Mouse (Mus musculus) neural tube, embryonic 11.5 days (tissue): Measurements from ENCODE around the gene Mnt. TPM values are rescaled to one million over a fixed set of nuclear protein-coding genes. Genes with fewer than 3 reads are reported as not detected.

Source experiments
- ATAC-seq: fragments of 200-750 bp; cut with Nextera tagmentation; 2 replicates; pipeline ENCODE4 v1.8.0; 2017; ENCODE audit warnings: moderate number of reproducible peaks, mild to moderate bottlenecking, moderate TSS enrichment, moderate library complexity; ENCODE audit not compliant: insufficient read depth, low FRiP score, low TSS enrichment
- DNase-seq: peaks from one replicate; pipeline ENCODE4 v3.0.0-alpha.2; 2015; ENCODE audit warnings: low spot score
- H3K27ac ChIP-seq: fragments of 300-500 bp; sonication (generic); 2 replicates; pipeline ENCODE4 v1.5.1; 2014; ENCODE audit warnings: low read depth, mild to moderate bottlenecking, low read length
- H3K27me3 ChIP-seq: fragments of 300-500 bp; sonication (generic); 2 replicates; pipeline ENCODE4 v1.6.1; 2014; ENCODE audit warnings: mild to moderate bottlenecking, low read length, mixed read lengths; ENCODE audit not compliant: control insufficient read depth, insufficient read depth
- H3K36me3 ChIP-seq: fragments of 300-500 bp; sonication (generic); 2 replicates; pipeline ENCODE4 v1.6.1; 2014; ENCODE audit warnings: mild to moderate bottlenecking, low read length, moderate library complexity, mixed read lengths; ENCODE audit not compliant: control insufficient read depth, insufficient read depth
- H3K4me1 ChIP-seq: fragments of 300-500 bp; sonication (generic); 2 replicates; pipeline ENCODE4 v1.6.1; 2014; ENCODE audit warnings: low read length, mixed read lengths; ENCODE audit not compliant: control insufficient read depth, insufficient read depth
- H3K4me2 ChIP-seq: fragments of 300-500 bp; sonication (generic); 2 replicates; pipeline ENCODE4 v1.6.1; 2014; ENCODE audit warnings: low read depth, mild to moderate bottlenecking, moderate library complexity
- H3K4me3 ChIP-seq: fragments of 300-500 bp; sonication (generic); 2 replicates; pipeline ENCODE4 v1.5.1; 2014; ENCODE audit warnings: low read depth, low read length
- H3K9ac ChIP-seq: fragments of 300-500 bp; sonication (generic); 2 replicates; pipeline ENCODE4 v1.6.1; 2014; ENCODE audit warnings: mild to moderate bottlenecking, low read length
- H3K9me3 ChIP-seq: fragments of 300-500 bp; sonication (generic); 2 replicates; pipeline ENCODE4 v1.6.1; 2016; ENCODE audit warnings: low read length; ENCODE audit not compliant: control insufficient read depth
- WGBS: fragments of 180-500 bp; shearing (Covaris S2); extraction: QIAGEN DNeasy Blood & Tissue Kit; methylation state at CpG from one replicate; pipeline ENCODE4 v1.1.7; 2014; 5-methylcytosine and 5-hydroxymethylcytosine counted together
- polyA plus RNA-seq: library from polyadenylated mRNA; unstranded; fragments of >200 nt; fragmentation: Nextera tagmentation; extraction: Ambion mirVana; gene quantifications from 2 replicates; pipeline ENCODE4 v1.2.1, GENCODE M21; 2014

Gene Mnt
- polyA plus RNA-seq, 1 experiment from 2014 or later = 6.9 TPM

DNA sequence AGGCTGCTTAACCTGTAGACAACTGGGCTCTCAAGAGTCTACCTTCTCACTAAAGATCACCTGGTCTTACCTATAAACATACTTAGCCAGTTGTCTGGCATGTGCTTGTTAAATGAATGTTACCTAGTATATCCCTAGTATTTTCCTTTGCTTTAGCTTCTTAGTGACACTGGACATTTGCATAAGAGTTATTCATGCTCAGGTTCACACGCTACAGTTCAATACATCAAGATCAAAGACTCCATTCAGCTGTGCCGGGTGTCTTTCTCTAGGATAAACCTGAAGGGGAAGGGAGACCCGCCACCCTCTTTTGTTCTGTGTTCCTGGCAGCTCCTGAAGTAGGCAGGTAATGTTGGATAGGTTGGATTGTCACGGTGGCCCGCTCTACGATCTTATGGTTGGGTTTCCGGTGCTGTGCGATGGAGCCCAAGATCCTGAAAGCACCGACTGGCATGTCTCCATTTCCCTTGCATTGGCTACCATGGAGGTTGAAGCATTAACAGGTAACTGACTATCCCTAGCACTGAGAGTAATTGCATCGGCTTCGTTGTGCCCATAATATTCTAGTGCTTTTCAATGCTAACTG lies 1.7 kb upstream of the Mnt start:
- peak overlapping the region; percentile 63; the same call in 1 of the 2 replicates for H3K4me3 ChIP-seq
- WGBS = 15% methylated on average over 11 of the region's 11 CpGs

DNA sequence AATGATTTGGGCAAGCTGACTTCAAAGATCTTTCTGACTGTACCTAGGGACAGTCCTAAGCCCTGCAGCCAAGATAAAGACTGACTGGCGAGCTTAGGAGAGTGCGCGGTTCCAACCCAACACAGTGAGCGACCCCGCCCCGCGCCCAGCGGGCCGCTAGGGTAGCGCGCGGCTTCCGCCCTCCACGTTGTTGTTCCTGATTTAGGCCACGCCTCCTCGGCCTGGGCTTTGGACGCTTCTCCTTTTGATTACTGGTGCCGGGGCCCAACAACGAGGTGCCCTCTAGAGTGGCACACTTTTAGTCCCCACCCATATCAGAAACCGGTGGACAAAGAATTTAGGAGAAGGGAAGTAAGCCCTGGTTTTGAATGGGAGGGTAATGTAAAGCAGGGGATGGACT lies 908 bp upstream of the Mnt start:
- Histone ChIP-seq H3K36me3 (no peaks in the 10 kb centered on the region), H3K4me2 (peak overlapping the region; percentile 91), H3K9me3 (no peaks in the 10 kb centered on the region), H3K27me3 (no peaks in the 10 kb centered on the region), H3K4me1 (peaks cover 15% of the 10 kb centered on the region), H3K9ac (peak overlapping the region; percentile 53), H3K27ac (peak overlapping the region; percentile 89), H3K4me3 (peak overlapping the region; percentile 63)
- WGBS = under 1% methylated on average over 20 of the region's 20 CpGs
- DNase-seq = peak; percentile 87
- peak; percentile 43 for ATAC-seq

More for the DNA sequence above, 1.7 kb upstream of the Mnt start:
- no peak for ATAC-seq
- Histone ChIP-seq H3K27me3 (no peaks in the 10 kb centered on the region), H3K9ac (no peak overlapping the region; the same call in 1 of the 2 replicates), H3K4me2 (peak overlapping the region; percentile 91), H3K9me3 (no peaks in the 10 kb centered on the region), H3K4me1 (peaks cover 15% of the 10 kb centered on the region), H3K36me3 (no peaks in the 10 kb centered on the region), H3K27ac (0 out of 2 replicates have a peak overlapping the region, but pooled peaks have one; percentile 89)
- no peak for DNase-seq

DNA sequence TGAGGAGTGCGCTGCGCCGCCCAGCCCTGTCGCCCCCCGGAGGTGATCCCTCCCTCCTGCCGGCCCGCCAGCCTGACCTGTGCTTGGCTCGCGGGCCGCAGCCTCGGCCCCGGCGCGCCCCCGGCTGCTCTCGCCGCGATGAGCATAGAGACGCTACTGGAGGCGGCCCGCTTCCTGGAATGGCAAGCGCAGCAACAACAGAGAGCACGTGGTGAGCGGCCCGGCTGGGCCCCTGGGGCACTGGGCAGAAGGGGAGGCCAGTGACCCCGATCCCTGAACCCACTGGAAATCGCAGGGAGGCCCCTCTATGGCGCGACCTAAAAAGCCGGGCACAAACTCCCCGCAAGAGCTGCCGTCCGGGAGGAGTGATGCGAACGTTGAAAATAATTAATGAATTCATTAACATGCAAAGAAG lies 478 bp downstream of the Mnt start:
- H3K9me3 ChIP-seq = no peaks in the 10 kb centered on the region
- no peaks in the 10 kb centered on the region for H3K27me3 ChIP-seq
- WGBS = under 1% methylated on average over 35 of the region's 35 CpGs
- H3K4me3 ChIP-seq = peak overlapping the region; percentile 63
- ATAC-seq = no peak
- peak; percentile 66 for DNase-seq
- peak overlapping the region; percentile 67 for H3K9ac ChIP-seq
- H3K36me3 ChIP-seq = no peaks in the 10 kb centered on the region
- H3K27ac ChIP-seq = peak overlapping the region; percentile 89
- H3K4me2 ChIP-seq = peak overlapping the region; percentile 91
- H3K4me1 ChIP-seq = peaks cover 15% of the 10 kb centered on the region

DNA sequence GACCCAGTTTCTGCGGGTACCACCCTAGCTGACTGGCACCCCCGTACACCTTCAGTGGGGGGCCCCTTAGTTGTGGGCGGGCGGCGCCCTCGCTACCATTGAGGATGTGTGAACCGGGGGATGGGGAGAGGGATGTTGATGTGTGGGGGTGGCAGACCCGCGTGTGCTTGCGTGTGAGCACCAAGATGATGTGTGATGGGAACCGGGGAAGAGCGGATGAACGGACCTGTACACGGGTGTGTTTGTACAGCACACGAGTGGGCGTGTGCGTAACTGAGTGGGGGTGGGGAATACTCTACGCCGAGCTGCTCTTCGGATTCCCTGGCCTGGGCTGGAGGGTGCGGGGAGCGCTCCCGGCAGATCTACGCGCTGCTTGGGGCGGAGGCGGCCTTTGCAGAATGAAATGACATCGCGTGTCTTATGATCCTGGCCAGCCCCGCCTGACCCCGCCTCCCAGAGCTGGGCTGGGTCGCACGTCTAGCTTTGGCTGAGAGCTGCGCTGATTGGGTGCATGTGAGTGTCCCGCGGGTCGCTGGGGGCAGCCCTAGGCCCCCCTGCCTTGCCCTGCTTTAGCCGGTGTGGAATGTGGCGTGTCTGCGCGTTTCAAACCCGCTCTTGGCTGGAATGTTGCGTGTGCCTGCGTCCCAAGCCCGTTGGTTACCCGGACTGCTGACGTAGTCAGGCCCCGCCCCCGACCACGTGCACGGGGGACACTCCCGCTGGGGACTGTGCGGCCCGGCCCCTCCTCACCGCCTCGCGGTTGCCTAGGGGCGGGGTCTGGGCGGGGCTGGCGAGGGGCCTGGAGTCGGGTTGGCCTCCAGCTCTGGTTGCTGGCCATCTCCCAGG lies 1.1 kb downstream of the Mnt start:
- DNase-seq = peak; percentile 100
- Histone ChIP-seq H3K9ac (peak overlapping the region; percentile 67), H3K9me3 (no peaks in the 10 kb centered on the region), H3K4me3 (peak overlapping the region; percentile 63), H3K4me1 (peaks cover 15% of the 10 kb centered on the region), H3K27me3 (no peaks in the 10 kb centered on the region), H3K4me2 (peak overlapping the region; percentile 91), H3K27ac (peak overlapping the region; percentile 89), H3K36me3 (no peaks in the 10 kb centered on the region)
- ATAC-seq = peak; percentile 74
- under 1% methylated on average over 58 of the region's 61 CpGs for WGBS

DNA sequence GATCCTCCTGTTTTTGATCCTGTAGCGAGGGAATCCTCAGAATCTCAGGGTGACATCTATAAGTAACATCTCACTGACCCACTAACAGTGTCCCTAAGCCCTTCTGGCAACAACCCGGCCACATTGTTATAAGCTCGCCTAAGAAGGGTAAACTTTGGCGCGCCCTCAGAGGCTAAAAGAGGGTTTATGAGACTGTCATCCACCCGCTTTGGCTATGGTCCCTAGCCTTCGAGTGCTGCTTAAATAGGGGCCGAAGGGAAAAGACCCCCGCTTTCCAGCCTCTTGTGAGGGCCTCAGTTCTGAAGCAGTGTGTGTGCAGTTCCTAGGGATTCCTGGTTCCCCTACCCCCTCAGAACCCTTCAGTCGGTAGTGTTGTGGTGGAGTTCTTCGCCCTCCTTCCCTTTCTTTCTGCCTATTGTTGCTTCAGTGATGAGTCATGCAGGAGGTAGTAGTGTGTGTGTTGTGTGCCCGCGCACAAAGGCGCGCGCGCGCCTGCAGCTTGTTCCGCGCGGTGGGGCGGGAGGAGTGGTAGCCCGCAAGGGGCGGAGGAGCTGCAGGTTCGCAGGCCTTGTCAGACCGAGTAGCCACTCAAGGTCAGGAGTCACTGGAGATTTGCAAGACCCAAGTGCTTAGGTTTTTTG lies 1.9 kb downstream of the Mnt start:
- no peaks in the 10 kb centered on the region for H3K27me3 ChIP-seq
- peak overlapping the region; percentile 91 for H3K4me2 ChIP-seq
- peaks cover 20% of the 10 kb centered on the region for H3K4me1 ChIP-seq
- no peaks in the 10 kb centered on the region for H3K9me3 ChIP-seq
- peak; percentile 69 for DNase-seq
- ATAC-seq = no peak
- no peaks in the 10 kb centered on the region for H3K36me3 ChIP-seq
- peak overlapping the region; percentile 89; the same call in 1 of the 2 replicates for H3K27ac ChIP-seq
- peak overlapping the region; percentile 33 for H3K9ac ChIP-seq
- H3K4me3 ChIP-seq = peak overlapping the region; percentile 63
- 1% methylated on average over 26 of the region's 26 CpGs for WGBS

DNA sequence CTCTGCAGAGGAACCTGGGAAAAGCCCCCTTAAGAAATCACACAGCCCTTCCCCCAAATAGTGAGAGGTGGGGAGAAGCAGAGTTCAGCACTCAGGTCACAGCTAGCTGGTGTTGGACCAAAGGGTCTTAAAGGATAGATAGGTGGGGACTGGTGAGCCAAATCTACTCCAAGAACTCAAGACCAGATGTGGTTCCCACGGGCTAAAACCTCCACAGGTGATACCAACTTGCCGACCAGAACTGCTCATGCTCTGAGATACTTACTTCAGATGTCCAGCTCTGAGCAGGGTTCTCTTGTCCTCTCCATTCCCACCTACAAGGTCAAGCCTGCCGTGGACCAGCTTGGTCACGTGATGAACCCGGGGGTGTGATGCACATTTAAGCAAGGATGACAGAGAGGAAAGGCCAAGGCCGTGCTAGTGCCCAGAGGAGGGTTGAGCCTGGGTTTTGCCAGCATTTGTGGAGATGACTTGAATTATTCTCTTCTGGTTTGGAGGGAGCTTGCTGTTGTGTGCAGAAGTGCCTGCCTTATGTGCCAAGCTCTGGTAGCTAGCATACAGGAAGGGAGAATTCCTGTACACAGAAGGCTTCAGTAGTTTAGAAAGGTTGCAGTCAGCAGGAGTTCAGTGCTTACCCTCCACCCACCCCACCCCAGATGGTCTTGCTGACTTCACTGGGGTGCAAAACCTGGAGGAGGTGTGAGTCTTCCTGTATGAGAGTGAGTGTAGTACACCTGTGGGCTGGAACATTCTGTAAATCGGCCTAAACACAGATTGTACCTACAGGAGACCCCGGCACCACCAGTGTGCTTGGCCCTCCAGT lies 3.0 kb downstream of the Mnt start:
- Histone ChIP-seq H3K4me1 (peaks cover 21% of the 10 kb centered on the region), H3K27me3 (no peaks in the 10 kb centered on the region), H3K4me3 (no peak overlapping the region), H3K36me3 (no peaks in the 10 kb centered on the region), H3K9me3 (no peaks in the 10 kb centered on the region), H3K9ac (no peak overlapping the region), H3K27ac (no peak overlapping the region), H3K4me2 (peak overlapping the region; percentile 91; the same call in 1 of the 2 replicates)
- DNase-seq = no peak
- ATAC-seq = no peak
- 82% methylated on average over 8 of the region's 8 CpGs for WGBS

DNA sequence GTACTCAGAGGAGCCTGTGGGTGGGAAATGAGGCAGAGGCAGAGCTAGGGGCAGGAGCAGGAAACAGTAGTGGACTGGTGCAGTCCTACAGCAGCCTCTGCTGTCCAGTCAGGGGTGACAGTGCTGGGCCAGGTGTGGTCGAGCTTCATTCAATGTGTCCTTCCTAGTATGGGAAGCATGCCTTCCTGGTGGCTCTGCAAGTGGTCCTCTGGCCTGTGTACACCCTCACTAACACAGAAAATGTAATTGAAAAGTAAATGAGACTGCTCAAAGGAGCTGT lies 3.6 kb downstream of the Mnt start:
- no peak overlapping the region for H3K4me3 ChIP-seq
- 89% methylated on average over 1 of the region's 1 CpGs for WGBS
- peaks cover 21% of the 10 kb centered on the region for H3K4me1 ChIP-seq
- H3K27me3 ChIP-seq = no peaks in the 10 kb centered on the region
- H3K9ac ChIP-seq = no peak overlapping the region
- H3K27ac ChIP-seq = no peak overlapping the region
- no peaks in the 10 kb centered on the region for H3K36me3 ChIP-seq
- no peaks in the 10 kb centered on the region for H3K9me3 ChIP-seq
- no peak overlapping the region for H3K4me2 ChIP-seq
- no peak for ATAC-seq
- no peak for DNase-seq

DNA sequence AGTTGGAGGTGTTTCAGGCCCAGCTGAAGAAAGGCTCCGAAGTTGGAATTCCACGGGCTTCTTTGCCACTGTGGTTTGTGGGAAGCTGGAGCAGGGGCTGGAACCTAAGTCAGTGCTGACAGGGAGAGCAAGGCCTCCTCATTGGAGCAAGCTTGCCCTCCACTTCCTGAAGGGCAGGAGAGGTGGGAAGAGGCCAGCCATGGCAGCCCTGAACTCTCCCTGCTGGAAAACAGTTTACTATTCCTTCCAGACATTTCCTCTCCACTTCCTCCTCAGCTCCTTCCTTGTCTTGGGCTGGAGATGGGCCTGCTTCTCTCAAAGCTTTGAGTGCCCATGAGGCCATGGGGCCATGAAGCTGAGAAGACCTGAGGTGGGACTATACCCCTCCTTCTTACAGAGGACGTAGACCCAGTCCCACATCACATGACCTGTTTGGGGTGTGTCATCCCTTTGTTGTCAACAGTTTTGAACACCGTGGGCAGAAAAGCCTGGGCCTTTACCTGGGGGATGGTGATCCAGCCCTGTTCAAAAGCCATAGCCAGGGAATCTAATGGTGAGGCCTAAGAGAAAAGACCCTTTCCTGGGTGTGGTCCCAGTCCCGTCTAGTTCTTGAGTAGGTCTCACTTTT lies 4.0 kb downstream of the Mnt start:
- no peaks in the 10 kb centered on the region for H3K27me3 ChIP-seq
- H3K4me2 ChIP-seq = no peak overlapping the region
- ATAC-seq = no peak
- H3K4me1 ChIP-seq = peaks cover 19% of the 10 kb centered on the region
- DNase-seq = peak; percentile 8
- no peaks in the 10 kb centered on the region for H3K36me3 ChIP-seq
- 65% methylated on average over 5 of the region's 5 CpGs for WGBS
- H3K4me3 ChIP-seq = no peak overlapping the region
- H3K27ac ChIP-seq = no peak overlapping the region
- no peaks in the 10 kb centered on the region for H3K9me3 ChIP-seq
- H3K9ac ChIP-seq = no peak overlapping the region; the same call in 1 of the 2 replicates
